Mouse (Mus musculus): ENCODE data around the gene Rho. TPM values are rescaled to one million over a fixed set of nuclear protein-coding genes. Genes with fewer than 3 reads are reported as not detected.
A peak's percentile ranks its signal among the peaks of the same experiment; 100 is the strongest.

The Rho gene
- total RNA-seq, 4 experiments from 2014 or later, result 0.07 to 0.59 (median 0.24) TPM

DNA sequence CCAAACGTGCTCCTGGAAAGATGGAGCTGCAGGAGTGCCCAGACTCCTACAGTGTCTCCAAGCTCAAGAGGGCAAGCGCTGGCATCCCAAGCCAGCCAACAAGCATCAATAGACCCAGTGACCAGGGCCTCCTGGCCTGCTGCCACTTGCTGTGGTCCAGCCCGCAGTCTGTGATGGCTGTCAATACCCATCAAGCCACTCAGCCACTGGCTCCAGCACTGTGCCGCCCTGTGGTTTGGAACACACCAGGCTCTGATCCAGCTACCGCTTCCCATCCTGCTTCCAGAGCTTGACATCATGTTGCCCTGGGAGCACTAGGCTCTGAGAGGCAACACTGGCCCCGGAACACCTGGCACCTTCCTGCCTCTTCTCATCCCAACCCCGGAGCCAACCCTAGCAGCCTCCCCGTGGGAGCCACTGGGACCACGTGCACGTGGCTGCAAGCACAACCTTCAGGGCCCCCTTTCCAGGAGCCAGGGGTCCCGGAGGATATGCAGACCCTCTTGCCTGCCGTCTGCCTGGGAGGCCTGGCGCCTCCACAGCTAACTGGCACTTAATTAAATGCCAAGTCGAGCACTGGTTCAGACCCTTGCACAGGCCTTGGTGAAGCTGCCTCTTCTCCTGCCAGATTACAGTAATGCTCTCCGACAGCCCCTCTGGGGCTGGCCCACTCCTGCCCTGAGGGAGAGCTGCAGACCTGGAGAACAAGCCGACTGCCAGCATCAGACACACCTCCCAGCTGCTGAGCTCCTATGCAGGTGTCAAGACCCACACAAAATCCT, 42.5 kb downstream of the Rho start:
- no peak for DNase-seq (ENCODE audit: low spot score in 2 of 2)

GRCm38 (mm10) chr6:115975606-115976005, 44.1 kb downstream of the Rho start:
- no peak for DNase-seq (ENCODE audit: low spot score in 2 of 2)

- no peak for DNase-seq (ENCODE audit: low spot score in 2 of 2)
Observed at GRCm38 (mm10) chr6:115977810-115978209, 46.3 kb downstream of the Rho start.

- DNase-seq (ENCODE audit: low spot score in 2 of 2), result no peak
Observed at GRCm38 (mm10) chr6:115978596-115978995, 47.0 kb downstream of the Rho start.

DNA sequence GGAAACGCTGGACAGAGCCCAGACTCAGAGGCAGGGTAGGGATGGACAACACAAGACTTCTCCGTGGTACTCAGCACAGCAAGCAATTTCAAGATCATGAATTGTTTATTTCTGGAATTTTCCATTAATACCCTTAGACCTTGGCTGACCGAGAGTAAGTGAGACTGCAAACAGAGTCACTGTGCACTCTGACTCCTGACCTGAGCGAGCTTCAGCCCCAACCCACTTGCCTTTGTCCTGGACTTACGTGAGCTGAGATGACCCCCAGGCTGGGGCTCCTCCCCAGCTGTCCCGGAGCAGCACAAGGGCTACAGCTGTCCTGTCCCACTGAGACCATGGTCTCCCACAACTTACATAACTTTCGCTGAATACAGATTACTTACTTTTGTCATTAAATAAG, 51.3 kb downstream of the Rho start:
- DNase-seq (ENCODE audit: low spot score in 2 of 2), result no peak

DNA sequence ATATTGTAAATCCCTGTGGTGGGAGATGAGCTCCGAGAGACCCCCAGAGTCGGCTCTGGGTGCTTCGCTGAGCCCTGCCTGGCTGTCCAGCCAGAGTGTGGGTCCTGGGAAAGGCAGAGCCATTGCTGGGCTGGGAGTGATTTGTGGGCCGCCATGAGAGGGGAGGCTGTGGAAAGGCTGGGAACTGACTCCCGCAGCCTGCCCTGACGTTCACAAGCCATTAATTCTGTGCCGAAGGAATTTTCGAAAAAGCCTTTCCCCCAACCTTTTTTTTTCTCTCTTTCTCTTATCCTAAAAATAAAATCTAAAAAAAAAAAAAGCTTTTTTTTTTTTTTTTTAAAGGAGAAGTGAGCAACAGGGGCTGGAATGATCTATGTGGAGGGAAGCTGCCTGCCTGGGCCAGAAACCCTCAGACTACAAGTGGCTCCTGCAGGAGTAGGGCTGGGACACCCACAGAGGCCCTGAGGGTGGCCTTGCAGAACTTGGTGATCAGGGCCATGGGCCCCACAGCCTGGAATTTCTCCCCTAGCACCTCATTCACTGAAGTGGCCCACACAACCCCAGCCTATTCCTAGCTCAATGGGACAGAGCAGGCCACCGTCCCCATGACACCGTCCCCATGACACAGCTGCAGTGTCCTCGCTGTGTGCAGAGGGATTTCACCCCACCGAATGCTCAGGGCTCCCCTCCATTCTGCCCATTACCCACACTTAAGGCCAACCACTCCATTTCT, 51.9 kb downstream of the Rho start:
- DNase-seq (ENCODE audit: low spot score in 2 of 2), result no peak

DNA sequence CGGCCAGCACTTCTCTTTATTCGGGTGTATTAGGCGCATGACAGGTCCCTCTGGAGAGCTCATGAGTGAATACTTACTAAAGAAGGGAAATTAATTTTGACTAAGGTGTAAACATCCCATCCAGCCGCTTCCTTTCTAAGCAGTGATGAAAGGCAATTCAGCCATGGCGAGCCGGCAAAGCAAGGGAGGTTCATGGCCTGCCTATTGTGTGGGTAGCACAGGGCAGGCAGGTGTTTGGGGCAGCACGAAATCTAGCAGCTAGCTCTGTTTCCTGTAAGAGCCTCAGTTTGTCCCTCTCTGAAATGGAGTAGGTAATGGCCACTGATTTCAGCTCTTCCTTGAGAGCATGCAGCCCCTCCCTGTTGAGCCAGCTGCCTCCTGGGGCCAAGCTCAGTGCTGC, 53.0 kb downstream of the Rho start:
- DNase-seq (ENCODE audit: low spot score in 2 of 2), result no peak

DNA sequence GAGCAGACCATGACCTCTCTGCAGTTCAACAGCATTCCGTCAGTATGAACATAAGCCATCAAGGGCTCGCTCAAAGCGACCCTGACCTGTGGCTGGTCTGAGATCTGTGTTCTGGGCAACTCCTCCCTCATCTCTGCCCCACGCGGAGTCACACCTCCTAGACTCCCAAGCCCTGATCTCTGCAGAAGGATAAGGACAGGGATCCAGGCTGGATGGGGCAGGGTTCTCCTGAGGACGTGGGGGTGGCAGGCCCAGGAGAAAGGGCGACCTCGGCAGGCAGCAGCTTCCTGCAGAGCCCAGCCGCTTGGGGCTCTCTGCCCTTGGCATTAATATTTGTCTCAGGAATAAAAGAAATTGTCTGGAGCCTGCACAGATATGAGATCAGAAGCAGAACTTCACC, 54.1 kb downstream of the Rho start:
- DNase-seq (ENCODE audit: low spot score in 2 of 2), result no peak

DNA sequence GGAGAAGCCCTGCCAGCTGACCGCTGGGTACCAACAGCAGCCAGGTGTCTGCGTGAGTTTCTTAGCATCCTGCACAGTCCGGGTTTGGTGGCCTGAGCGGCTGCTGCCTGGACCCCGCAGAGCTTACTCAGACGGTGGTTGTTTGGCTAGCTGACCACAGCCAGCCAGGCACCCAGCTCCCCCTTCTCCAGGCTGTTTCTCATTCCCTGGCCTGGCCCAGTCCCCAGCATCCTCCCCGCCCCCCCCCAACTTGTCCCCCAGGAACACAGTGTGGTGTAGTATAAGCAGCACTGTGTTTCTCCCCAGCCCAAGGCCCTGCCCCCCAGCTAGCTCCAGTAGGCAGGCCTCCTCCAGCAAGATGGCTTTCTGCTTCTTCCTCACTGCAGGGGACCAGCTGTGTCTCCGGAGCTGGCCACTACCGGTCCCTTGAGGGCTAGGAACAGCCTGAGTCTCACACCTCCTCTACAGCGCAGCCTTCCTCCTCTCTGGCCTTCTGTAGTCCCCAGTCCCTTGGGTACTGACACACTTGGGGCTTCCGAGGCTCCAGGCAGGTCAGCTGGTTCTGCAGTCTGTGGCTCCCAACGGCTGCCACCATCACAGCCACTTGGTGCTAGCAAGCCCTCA, 55.0 kb downstream of the Rho start:
- DNase-seq (ENCODE audit: low spot score in 2 of 2), result no peak

DNA sequence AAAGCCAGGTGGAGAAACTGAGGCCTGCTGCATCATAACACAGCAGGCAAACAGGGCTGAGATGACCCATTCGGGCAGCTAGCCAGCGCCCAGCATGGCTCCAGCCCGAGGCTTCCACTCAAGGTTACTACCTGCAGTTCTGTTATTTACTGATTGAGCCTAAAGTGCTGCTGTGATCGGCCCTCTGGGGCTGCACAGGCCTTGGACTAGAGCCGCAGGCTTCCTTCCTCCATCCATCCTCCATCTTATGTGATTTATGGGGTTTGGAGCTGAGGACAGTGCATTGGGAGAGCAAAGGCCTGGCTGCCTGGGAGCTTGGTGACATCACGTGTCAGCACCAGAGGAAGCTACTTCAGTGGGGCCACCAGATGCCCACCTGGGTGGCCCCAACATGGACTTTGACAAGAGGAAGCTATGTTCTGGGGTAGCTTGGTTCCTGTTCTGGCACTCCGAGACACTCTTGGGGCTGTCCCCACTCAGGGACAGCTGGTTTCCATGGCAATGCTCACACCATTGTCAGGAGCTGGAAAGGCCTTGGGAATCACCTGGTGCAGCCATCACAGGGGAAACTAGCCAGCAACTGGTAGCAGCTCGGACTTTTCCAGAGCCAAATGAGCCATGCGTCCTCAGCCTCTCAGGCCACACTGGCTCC, 55.7 kb downstream of the Rho start:
- no peak for DNase-seq (ENCODE audit: low spot score in 2 of 2)

- no peak for DNase-seq (ENCODE audit: low spot score in 2 of 2)
Observed at GRCm38 (mm10) chr6:115989032-115989431, 57.5 kb downstream of the Rho start.

DNA sequence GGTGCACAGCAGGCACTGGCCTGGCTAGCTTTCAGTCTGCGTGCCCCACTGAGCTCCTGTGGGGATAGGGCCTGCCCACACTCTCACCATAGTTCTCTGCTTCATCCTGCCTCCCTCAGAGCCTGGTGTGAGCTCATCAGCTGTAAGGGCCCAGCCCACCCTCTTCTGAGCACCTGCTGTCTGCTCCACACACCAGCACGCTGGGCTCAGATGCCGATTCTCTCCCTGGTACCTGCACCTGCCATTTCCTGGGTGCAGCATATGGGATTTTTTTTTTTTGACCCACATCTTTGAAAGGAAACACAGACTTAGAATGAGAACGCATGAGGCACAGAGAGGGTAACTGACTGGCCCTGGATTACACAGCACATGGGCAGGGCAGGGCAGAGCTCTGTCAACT, 58.1 kb downstream of the Rho start:
- peak in 1 of 2 experiments; percentile 78 for DNase-seq (ENCODE audit: low spot score in 2 of 2)

Other genes starting within 250 kb of the Rho start
- gene Tmem40, start 169.3 kb upstream of the Rho start, total RNA-seq (2022), result 1 to 10 TPM in 3 of 4 experiments, under 1 TPM in 1; 0.57 to 1.8 (median 1.6) TPM
- gene Cand2, start 157.2 kb upstream of the Rho start, total RNA-seq (2022), result 1 to 10 TPM; 3.2 to 3.4 (median 3.2) TPM
- 100 to 1,000 TPM; 503 to 593 (median 546) TPM for gene Rpl32, start 123.0 kb upstream of the Rho start, total RNA-seq (2022)
- 1 to 10 TPM; 4.3 to 5.4 (median 4.7) TPM for gene Efcab12, start 93.3 kb upstream of the Rho start, total RNA-seq (2022)
- 1 to 10 TPM; 7.8 to 9.4 (median 8.1) TPM for gene Mbd4, start 78.4 kb upstream of the Rho start, total RNA-seq (2022)
- 10 to 100 TPM; 27.1 to 30.5 (median 27.7) TPM for gene Ift122, start 78.3 kb upstream of the Rho start, total RNA-seq (2022)
- not detected for gene H1foo, start 13.2 kb downstream of the Rho start, total RNA-seq (2022)
- gene Plxnd1, start 63.3 kb downstream of the Rho start, total RNA-seq (2022), result 100 to 1,000 TPM in 1 of 4 experiments, 10 to 100 TPM in 3; 91.7 to 106 (median 98.0) TPM

Measured in left cerebral cortex, adult 8-10 months (tissue).